Mouse (Mus musculus) forebrain, embryonic 14.5 days (tissue): ENCODE measurements around the gene Uncx. TPM values are rescaled to one million over a fixed set of nuclear protein-coding genes. Genes with fewer than 3 reads are reported as not detected.

Experiments used
- ATAC-seq: fragments of 200-750 bp; cut with Nextera tagmentation; 2 replicates; pipeline ENCODE4 v1.8.0; 2017; ENCODE audit warnings: mild to moderate bottlenecking, moderate library complexity
- DNase-seq: peaks from one replicate; pipeline ENCODE4 v3.0.0-alpha.2; 2015; ENCODE audit warnings: low spot score
- H3K27ac ChIP-seq: fragments of 300-500 bp; sonication (generic); 2 replicates; pipeline ENCODE4 v1.5.1; 2014; ENCODE audit warnings: low read depth, mild to moderate bottlenecking, control low read depth, low read length, moderate library complexity
- H3K27me3 ChIP-seq: fragments of 300-500 bp; sonication (generic); replicated peaks from 2 replicates; pipeline ENCODE4 v1.6.1; 2014; ENCODE audit warnings: low read length, control low read depth, mixed read lengths; ENCODE audit not compliant: control insufficient read depth, insufficient read depth
- H3K36me3 ChIP-seq: fragments of 300-500 bp; sonication (generic); 2 replicates; pipeline ENCODE4 v1.6.1; 2014; ENCODE audit warnings: low read length, control low read depth; ENCODE audit not compliant: control insufficient read depth, insufficient read depth
- H3K4me1 ChIP-seq: fragments of 300-500 bp; sonication (generic); 2 replicates; pipeline ENCODE4 v1.6.1; 2014; ENCODE audit warnings: antibody characterized with exemption, low read length, control low read depth; ENCODE audit not compliant: control insufficient read depth, insufficient read depth
- H3K4me2 ChIP-seq: fragments of 300-500 bp; sonication (generic); 2 replicates; pipeline ENCODE4 v1.6.1; 2014; ENCODE audit warnings: mild to moderate bottlenecking, control low read depth, low read length
- H3K4me3 ChIP-seq: fragments of 300-500 bp; sonication (generic); 2 replicates; pipeline ENCODE4 v1.5.1; 2014; ENCODE audit warnings: low read depth, low read length, control low read depth
- H3K9ac ChIP-seq: fragments of 300-500 bp; sonication (generic); 2 replicates; pipeline ENCODE4 v1.6.1; 2014; ENCODE audit warnings: mild to moderate bottlenecking, low read length, control low read depth, moderate library complexity
- H3K9me3 ChIP-seq: fragments of 300-500 bp; sonication (generic); replicated peaks from 2 replicates; pipeline ENCODE4 v1.6.1; 2016; ENCODE audit warnings: low read length, control low read depth, mixed read lengths; ENCODE audit not compliant: control insufficient read depth
- WGBS: fragments of 180-500 bp; shearing (Covaris S2); extraction: QIAGEN DNeasy Blood & Tissue Kit; methylation state at CpG from one replicate; pipeline ENCODE4 v1.1.7; 2014; 5-methylcytosine and 5-hydroxymethylcytosine counted together
- polyA plus RNA-seq: library from polyadenylated mRNA; unstranded; fragments of >200 nt; fragmentation: Nextera tagmentation; extraction: Ambion mirVana; gene quantifications from 2 replicates; pipeline ENCODE4 v1.2.1, GENCODE M21; 2014

The Uncx gene
- polyA plus RNA-seq, 1 experiment from 2014 or later = 2.3 TPM

DNA sequence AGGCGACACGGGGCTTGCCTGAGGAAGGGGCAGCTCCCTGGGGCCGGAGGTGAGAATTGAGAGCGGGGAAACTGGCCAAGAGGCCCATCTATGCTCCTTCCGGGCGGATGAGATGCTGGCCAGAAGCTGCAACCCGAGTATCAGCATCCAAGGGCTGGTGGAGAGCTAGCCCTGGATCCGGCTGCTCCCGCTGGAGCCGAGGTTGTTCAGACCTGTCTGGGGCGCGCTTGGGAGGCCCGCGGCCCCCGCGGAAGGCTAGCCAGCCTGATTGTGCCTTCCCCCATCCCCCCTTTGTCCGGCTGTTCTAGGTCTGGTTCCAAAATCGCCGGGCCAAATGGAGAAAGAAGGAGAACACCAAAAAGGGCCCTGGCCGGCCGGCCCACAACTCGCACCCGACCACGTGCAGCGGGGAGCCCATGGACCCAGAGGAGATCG is 3.1 kb downstream of the Uncx start:
- ATAC-seq = no peak
- no peaks in the 10 kb centered on the region; the same call in 1 of the 2 replicates for H3K4me1 ChIP-seq
- no peak for DNase-seq
- H3K27ac ChIP-seq = no peak overlapping the region
- H3K4me3 ChIP-seq = peak overlapping the region; percentile 16
- no peaks in the 10 kb centered on the region for H3K9me3 ChIP-seq
- H3K4me2 ChIP-seq = 0 out of 2 replicates have a peak overlapping the region, but pooled peaks have one; percentile 25
- WGBS = under 1% methylated on average over 23 of the region's 26 CpGs
- H3K9ac ChIP-seq = peak overlapping the region; percentile 22
- no peaks in the 10 kb centered on the region for H3K36me3 ChIP-seq
- H3K27me3 ChIP-seq = peaks cover 80% of the 10 kb centered on the region

- peak overlapping the region; percentile 16 for H3K4me3 ChIP-seq
- ATAC-seq (no peak), DNase-seq (no peak)
- peak overlapping the region; percentile 43 for H3K9ac ChIP-seq
- H3K9me3 ChIP-seq = no peaks in the 10 kb centered on the region
- H3K36me3 ChIP-seq = no peaks in the 10 kb centered on the region
- peak overlapping the region; percentile 39; the same call in 1 of the 2 replicates for H3K27ac ChIP-seq
- no peaks in the 10 kb centered on the region; the same call in 1 of the 2 replicates for H3K4me1 ChIP-seq
- H3K4me2 ChIP-seq = peak overlapping the region; percentile 25
- 0% methylated on average over 38 of the region's 68 CpGs for WGBS
- H3K27me3 ChIP-seq = peaks cover 80% of the 10 kb centered on the region
These were observed 3.6 kb downstream of the Uncx start for GRCm38 (mm10) chr5:139546771-139547420.

DNA sequence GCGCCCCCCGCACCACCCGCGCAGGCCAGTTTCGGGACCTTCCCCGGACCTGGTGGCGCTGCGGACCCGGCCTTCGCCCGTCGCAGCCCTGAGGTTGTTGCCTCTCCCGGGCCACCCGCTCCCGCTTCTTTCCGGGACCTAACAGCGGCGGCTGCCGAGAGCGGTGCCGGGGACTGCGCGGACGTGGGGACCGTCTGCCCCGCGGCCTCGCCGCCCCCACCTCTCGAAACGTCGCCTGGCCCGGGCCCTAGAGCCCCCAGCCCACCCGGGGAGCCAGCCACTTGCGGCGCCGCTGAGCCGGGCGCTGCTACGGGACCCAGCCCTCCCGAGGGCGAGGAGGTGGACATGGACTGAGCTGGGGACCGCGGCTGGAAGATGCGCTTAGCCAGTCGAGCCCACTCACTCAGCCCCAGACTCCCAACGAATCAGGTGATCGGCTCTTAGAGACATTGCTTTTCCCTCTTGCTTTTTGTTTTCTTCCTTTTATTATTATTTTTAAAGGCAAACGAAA is 4.2 kb downstream of the Uncx start:
- peak overlapping the region; percentile 43 for H3K9ac ChIP-seq
- WGBS = under 1% methylated on average over 49 of the region's 49 CpGs
- no peaks in the 10 kb centered on the region; the same call in 1 of the 2 replicates for H3K4me1 ChIP-seq
- ATAC-seq = no peak
- peak overlapping the region; percentile 16 for H3K4me3 ChIP-seq
- no peaks in the 10 kb centered on the region for H3K9me3 ChIP-seq
- H3K36me3 ChIP-seq = no peaks in the 10 kb centered on the region
- peaks cover 80% of the 10 kb centered on the region for H3K27me3 ChIP-seq
- DNase-seq = no peak
- H3K4me2 ChIP-seq = peak overlapping the region; percentile 25
- peak overlapping the region; percentile 27; the same call in 1 of the 2 replicates for H3K27ac ChIP-seq

- peaks cover 10% of the 10 kb centered on the region for H3K4me1 ChIP-seq
- H3K9me3 ChIP-seq = no peaks in the 10 kb centered on the region
- no peak overlapping the region for H3K4me3 ChIP-seq
- 2% methylated on average over 29 of the region's 29 CpGs for WGBS
- no peak overlapping the region for H3K4me2 ChIP-seq
- H3K27me3 ChIP-seq = peaks cover 80% of the 10 kb centered on the region
- no peak overlapping the region for H3K9ac ChIP-seq
- H3K27ac ChIP-seq = no peak overlapping the region
- no peaks in the 10 kb centered on the region for H3K36me3 ChIP-seq
- ATAC-seq (no peak), DNase-seq (no peak)
These were observed 10.4 kb downstream of the Uncx start for GRCm38 (mm10) chr5:139553446-139554273.

- Histone ChIP-seq H3K9me3 (no peaks in the 10 kb centered on the region), H3K9ac (no peak overlapping the region), H3K4me3 (no peak overlapping the region), H3K4me1 (peaks cover 18% of the 10 kb centered on the region), H3K36me3 (no peaks in the 10 kb centered on the region), H3K27me3 (peaks cover 76% of the 10 kb centered on the region), H3K27ac (no peak overlapping the region), H3K4me2 (no peak overlapping the region)
- 1% methylated on average over 28 of the region's 28 CpGs for WGBS
- DNase-seq = no peak
- no peak for ATAC-seq
These were observed 11.4 kb downstream of the Uncx start for GRCm38 (mm10) chr5:139554478-139555335.

DNA sequence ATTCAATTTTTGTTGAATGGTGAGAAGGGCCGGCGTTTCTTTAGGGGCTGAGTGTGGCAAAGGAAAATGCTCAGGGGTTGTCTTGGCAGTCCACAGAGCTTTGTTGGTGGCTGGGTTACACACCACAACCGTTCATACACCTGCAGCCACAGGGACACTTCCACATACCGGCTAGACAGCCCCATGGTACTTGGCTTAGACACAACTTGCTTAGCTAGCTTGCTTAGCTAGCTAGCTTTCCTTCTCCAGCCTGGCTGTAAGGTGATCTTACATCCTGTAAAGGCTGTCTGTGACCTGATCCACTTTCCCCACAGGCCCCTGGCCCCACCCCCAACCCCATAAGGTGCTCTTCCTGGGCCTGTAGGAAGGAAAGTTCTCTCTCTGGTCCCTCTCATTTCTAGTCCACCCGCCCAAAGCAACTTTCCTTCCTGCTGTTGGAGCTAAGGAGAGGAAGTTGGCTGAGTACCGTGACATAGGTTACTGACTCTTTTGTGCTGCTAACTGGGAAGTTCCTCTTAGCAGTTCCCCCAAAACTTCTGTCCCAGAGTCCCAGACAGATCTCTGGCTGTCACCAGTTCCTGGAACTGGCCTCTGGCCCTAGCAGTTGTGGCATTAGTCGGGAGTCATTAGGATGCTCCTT is 12.3 kb downstream of the Uncx start:
- Histone ChIP-seq H3K9ac (no peak overlapping the region), H3K4me1 (peaks cover 18% of the 10 kb centered on the region), H3K36me3 (no peaks in the 10 kb centered on the region), H3K4me3 (no peak overlapping the region), H3K27ac (no peak overlapping the region), H3K4me2 (no peak overlapping the region), H3K9me3 (no peaks in the 10 kb centered on the region), H3K27me3 (peaks cover 80% of the 10 kb centered on the region)
- 2% methylated on average over 7 of the region's 7 CpGs for WGBS
- ATAC-seq (no peak), DNase-seq (no peak)

GRCm38 (mm10) chr5:139556116-139556678 is 12.9 kb downstream of the Uncx start:
- peaks cover 18% of the 10 kb centered on the region for H3K4me1 ChIP-seq
- H3K27ac ChIP-seq = no peak overlapping the region
- H3K36me3 ChIP-seq = no peaks in the 10 kb centered on the region
- H3K9ac ChIP-seq = no peak overlapping the region
- 3% methylated on average over 6 of the region's 6 CpGs for WGBS
- no peak overlapping the region for H3K4me3 ChIP-seq
- DNase-seq (no peak), ATAC-seq (no peak)
- no peaks in the 10 kb centered on the region for H3K9me3 ChIP-seq
- peaks cover 84% of the 10 kb centered on the region for H3K27me3 ChIP-seq
- no peak overlapping the region for H3K4me2 ChIP-seq

DNA sequence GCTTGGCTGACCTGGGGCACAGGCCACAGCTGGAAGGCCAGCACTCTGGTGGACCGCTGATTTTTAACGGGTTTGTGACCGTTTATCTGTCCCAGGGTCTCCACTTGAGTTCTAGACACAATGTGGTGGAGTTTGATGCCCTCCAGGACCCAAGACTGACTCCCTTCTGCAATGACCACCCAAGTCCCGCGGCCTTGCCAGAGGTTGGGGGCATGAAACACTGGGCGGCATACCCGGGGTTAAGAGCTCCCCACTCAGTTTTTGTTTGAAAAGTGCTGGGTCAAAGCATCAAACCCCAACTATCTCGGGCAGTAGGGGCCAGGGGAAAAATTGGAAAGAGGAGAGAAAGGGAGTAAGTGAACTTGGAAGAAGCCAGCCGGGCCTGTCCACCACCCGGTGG is 13.8 kb downstream of the Uncx start:
- Histone ChIP-seq H3K27ac (no peak overlapping the region), H3K4me2 (no peak overlapping the region), H3K9me3 (no peaks in the 10 kb centered on the region), H3K27me3 (peaks cover 80% of the 10 kb centered on the region), H3K36me3 (no peaks in the 10 kb centered on the region), H3K4me3 (no peak overlapping the region), H3K4me1 (peaks cover 18% of the 10 kb centered on the region), H3K9ac (no peak overlapping the region)
- DNase-seq = no peak
- ATAC-seq = no peak
- 4% methylated on average over 10 of the region's 10 CpGs for WGBS
